Mouse (Mus musculus) kidney, embryonic 15.5 days (tissue): ENCODE measurements around the gene Mpc1. TPM values are rescaled to one million over a fixed set of nuclear protein-coding genes. Genes with fewer than 3 reads are reported as not detected.

Source experiments
- ATAC-seq: fragments of 200-750 bp; cut with Nextera tagmentation; replicated peaks from 2 replicates; pipeline ENCODE4 v1.8.0; 2017; ENCODE audit warnings: moderate TSS enrichment; ENCODE audit not compliant: low FRiP score
- H3K27ac ChIP-seq: fragments of 300-500 bp; sonication (generic); 2 replicates; pipeline ENCODE4 v1.5.1; 2015; ENCODE audit warnings: mild to moderate bottlenecking, inconsistent platforms
- H3K27me3 ChIP-seq: fragments of 300-500 bp; sonication (generic); 2 replicates; pipeline ENCODE4 v1.6.1; 2015; ENCODE audit warnings: inconsistent platforms
- H3K36me3 ChIP-seq: fragments of 300-500 bp; sonication (generic); 2 replicates; pipeline ENCODE4 v1.6.1; 2015; ENCODE audit warnings: inconsistent platforms
- H3K4me1 ChIP-seq: fragments of 300-500 bp; sonication (generic); 2 replicates; pipeline ENCODE4 v1.6.1; 2015; ENCODE audit warnings: inconsistent platforms
- H3K4me2 ChIP-seq: fragments of 300-500 bp; sonication (generic); 2 replicates; pipeline ENCODE4 v1.6.1; 2015; ENCODE audit warnings: moderate library complexity, mild to moderate bottlenecking, inconsistent platforms
- H3K4me3 ChIP-seq: fragments of 300-500 bp; sonication (generic); replicated peaks from 2 replicates; pipeline ENCODE4 v1.5.1; 2015; ENCODE audit warnings: mild to moderate bottlenecking, inconsistent platforms
- H3K9ac ChIP-seq: fragments of 300-500 bp; sonication (generic); 2 replicates; pipeline ENCODE4 v1.6.1; 2015; ENCODE audit warnings: mild to moderate bottlenecking, inconsistent platforms
- H3K9me3 ChIP-seq: fragments of 300-500 bp; sonication (generic); replicated peaks from 2 replicates; pipeline ENCODE4 v1.6.1; 2016; ENCODE audit warnings: inconsistent platforms
- WGBS: fragments of 180-500 bp; shearing (Covaris S2); methylation state at CpG from one replicate; pipeline ENCODE4 v1.1.7; 2015; ENCODE audit warnings: mixed read lengths; 5-methylcytosine and 5-hydroxymethylcytosine counted together
- polyA plus RNA-seq: library from polyadenylated mRNA; unstranded; fragments of >200 nt; fragmentation: Nextera tagmentation; extraction: Ambion mirVana; gene quantifications from 2 replicates; pipeline ENCODE4 v1.2.1, GENCODE M21; 2015

Gene Mpc1
- polyA plus RNA-seq, 1 experiment from 2014 or later, result 165 TPM

DNA sequence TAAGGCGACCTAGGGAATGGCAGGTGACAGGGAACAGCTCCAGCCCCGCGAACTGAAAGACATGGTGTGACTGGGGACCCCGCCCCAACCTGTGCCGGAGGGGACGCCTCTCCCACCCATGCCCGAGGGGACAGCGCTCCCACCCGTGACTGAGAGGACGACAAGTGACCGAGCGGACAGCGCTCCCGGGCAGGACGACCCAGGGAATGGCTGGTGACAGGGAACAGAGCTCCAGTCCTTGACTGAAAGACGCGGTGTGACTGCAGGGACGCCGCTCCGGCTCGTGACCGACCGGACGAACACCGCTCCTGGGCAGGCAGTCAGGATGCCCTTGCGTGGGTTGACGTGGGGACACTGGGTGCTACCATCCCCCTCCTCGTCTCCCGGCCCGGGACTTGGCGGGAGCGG is 1.6 kb downstream of the Mpc1 start:
- ATAC-seq, result no peak; the same call in none of the 2 replicates
- Histone ChIP-seq H3K4me1 (peaks cover 18% of the 10 kb centered on the region), H3K27me3 (no peaks in the 10 kb centered on the region), H3K4me3 (peak overlapping the region; percentile 79), H3K9ac (peak overlapping the region; percentile 81), H3K9me3 (no peaks in the 10 kb centered on the region), H3K27ac (peak overlapping the region; percentile 95), H3K4me2 (peak overlapping the region; percentile 90), H3K36me3 (peaks cover under 1% of the 10 kb centered on the region; the same call in 1 of the 2 replicates)
- WGBS, result 0% methylated on average over 32 of the region's 32 CpGs

DNA sequence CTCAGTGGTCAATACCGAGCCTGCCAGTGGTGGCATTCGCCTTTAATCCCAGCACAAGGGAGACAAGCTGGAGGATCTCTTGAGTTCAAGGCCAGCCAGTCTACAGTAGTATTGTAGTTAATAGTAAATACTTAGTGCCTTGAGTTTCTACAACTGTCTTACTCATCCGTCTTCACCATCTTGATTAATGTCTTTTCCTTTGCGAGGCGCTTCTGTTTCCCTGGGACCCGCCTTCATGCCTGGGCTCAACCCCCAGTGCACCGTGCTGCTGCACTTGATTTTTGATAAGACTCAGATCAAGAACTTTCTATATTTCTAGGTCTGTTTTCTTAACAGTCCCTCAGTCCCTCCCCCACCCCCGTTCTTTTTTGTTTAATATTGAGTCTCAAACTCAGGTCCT is 2.4 kb downstream of the Mpc1 start:
- peaks cover 18% of the 10 kb centered on the region for H3K4me1 ChIP-seq
- H3K27me3 ChIP-seq, result no peaks in the 10 kb centered on the region
- peak overlapping the region; percentile 79 for H3K4me3 ChIP-seq
- H3K9me3 ChIP-seq, result no peaks in the 10 kb centered on the region
- no peak for ATAC-seq
- H3K27ac ChIP-seq, result no peak overlapping the region
- peaks cover 8% of the 10 kb centered on the region; the same call in 1 of the 2 replicates for H3K36me3 ChIP-seq
- no peak overlapping the region for H3K9ac ChIP-seq
- 32% methylated on average over 8 of the region's 8 CpGs for WGBS
- peak overlapping the region; percentile 90 for H3K4me2 ChIP-seq

GRCm38 (mm10) chr17:8286987-8287386 is 4.3 kb downstream of the Mpc1 start:
- peaks cover 14% of the 10 kb centered on the region; the same call in 1 of the 2 replicates for H3K36me3 ChIP-seq
- peaks cover 18% of the 10 kb centered on the region for H3K4me1 ChIP-seq
- H3K9ac ChIP-seq, result no peak overlapping the region
- no peak overlapping the region for H3K27ac ChIP-seq
- no peaks in the 10 kb centered on the region for H3K9me3 ChIP-seq
- no peaks in the 10 kb centered on the region for H3K27me3 ChIP-seq
- no peak for ATAC-seq
- WGBS, result 88% methylated on average over 4 of the region's 4 CpGs
- H3K4me3 ChIP-seq, result no peak overlapping the region
- no peak overlapping the region for H3K4me2 ChIP-seq

DNA sequence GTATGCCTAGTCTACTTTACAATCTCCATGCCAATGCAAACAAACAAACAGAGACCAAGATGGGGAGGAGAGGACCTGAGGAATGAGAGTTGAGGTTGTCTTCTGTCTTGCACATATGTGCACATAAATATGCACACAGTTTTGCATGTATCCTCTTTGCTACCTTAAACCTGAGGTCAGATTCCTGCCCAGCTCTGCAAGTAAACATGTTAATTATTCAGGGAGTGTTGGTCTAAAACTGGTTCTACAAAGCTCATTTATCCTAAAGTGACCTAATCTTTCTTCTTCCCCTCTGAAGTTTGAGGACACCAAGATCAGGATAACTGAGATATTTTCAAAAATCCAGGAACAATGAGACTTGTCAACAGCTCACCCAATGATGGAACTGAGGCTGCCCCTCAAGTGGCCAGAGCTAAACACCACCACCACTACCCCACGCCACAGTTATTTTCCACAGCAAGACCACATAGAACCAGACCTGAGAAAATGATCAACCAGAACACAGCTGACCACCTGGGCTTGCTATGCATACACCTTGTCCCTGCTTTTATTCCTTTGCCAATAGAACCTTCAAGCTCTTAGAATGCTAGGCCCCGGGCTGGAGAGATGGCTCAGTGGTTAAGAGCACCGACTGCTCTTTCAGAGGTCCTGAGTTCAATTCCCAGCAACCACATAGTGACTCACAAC is 7.4 kb downstream of the Mpc1 start:
- Histone ChIP-seq H3K4me2 (no peak overlapping the region), H3K9ac (no peak overlapping the region), H3K9me3 (no peaks in the 10 kb centered on the region), H3K4me3 (no peak overlapping the region), H3K36me3 (peaks cover 19% of the 10 kb centered on the region; the same call in 1 of the 2 replicates), H3K27ac (no peak overlapping the region), H3K27me3 (no peaks in the 10 kb centered on the region), H3K4me1 (peaks cover 2% of the 10 kb centered on the region)
- 90% methylated on average over 3 of the region's 3 CpGs for WGBS
- no peak for ATAC-seq

GRCm38 (mm10) chr17:8290736-8291135 is 8.0 kb downstream of the Mpc1 start:
- Histone ChIP-seq H3K27me3 (no peaks in the 10 kb centered on the region), H3K4me3 (no peak overlapping the region), H3K9ac (no peak overlapping the region), H3K9me3 (no peaks in the 10 kb centered on the region), H3K36me3 (peaks cover 19% of the 10 kb centered on the region; the same call in 1 of the 2 replicates), H3K4me1 (no peaks in the 10 kb centered on the region), H3K27ac (no peak overlapping the region), H3K4me2 (no peak overlapping the region)
- no peak for ATAC-seq

DNA sequence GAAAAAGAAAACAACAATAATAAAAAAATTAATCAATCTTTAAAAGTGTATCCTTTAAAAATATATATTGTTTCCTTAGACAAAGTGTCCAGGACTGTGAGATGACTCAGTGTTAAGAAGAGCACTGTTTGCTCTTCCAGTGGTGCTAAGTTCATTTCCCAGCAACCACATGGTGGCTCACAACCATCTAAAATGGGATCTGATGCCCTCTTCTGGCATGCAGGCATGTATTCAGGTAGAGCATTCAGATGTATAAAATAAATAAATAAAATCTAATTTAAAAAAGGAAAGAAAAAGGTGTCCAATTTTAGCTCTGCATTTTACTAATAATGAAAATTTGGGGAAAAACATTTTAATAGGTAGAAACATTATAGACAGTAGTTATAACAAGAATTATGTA is 13.1 kb downstream of the Mpc1 start:
- ATAC-seq, result no peak
- Histone ChIP-seq H3K9ac (no peak overlapping the region), H3K27ac (no peak overlapping the region), H3K27me3 (no peaks in the 10 kb centered on the region), H3K9me3 (no peaks in the 10 kb centered on the region), H3K36me3 (0 out of 2 replicates have a peak, but pooled peaks cover 16% of the 10 kb centered on the region), H3K4me1 (no peaks in the 10 kb centered on the region), H3K4me2 (no peak overlapping the region), H3K4me3 (no peak overlapping the region)

- Histone ChIP-seq H3K36me3 (0 out of 2 replicates have a peak, but pooled peaks cover 15% of the 10 kb centered on the region), H3K9ac (no peak overlapping the region), H3K4me1 (no peaks in the 10 kb centered on the region), H3K9me3 (no peaks in the 10 kb centered on the region), H3K27ac (no peak overlapping the region), H3K4me2 (no peak overlapping the region), H3K4me3 (no peak overlapping the region), H3K27me3 (no peaks in the 10 kb centered on the region)
- ATAC-seq, result no peak
- 89% methylated on average over 9 of the region's 9 CpGs for WGBS
These were observed 13.7 kb downstream of the Mpc1 start for GRCm38 (mm10) chr17:8296313-8296844.

- 78% methylated on average over 5 of the region's 5 CpGs for WGBS
- H3K4me2 ChIP-seq, result no peak overlapping the region
- no peak for ATAC-seq
These were observed 15.0 kb downstream of the Mpc1 start for GRCm38 (mm10) chr17:8297746-8298145.

DNA sequence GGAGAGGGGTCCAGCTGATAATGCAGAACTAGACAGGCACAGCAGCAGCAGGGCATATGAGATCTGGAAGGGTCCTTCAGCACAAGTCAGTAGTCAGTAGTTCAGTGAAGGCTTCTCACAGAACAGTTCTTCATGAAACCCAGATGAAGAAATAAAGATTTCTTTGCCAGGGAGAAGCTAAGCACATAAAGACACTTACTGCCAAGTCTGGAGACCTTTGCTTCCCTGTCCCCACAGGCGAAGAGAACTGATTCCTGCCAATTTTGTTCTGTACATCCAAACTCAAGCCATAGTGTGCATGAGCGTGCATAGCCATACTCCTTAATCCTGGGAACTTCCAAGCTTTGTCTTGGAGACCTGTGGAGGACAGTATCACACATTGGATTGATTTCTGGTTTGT is 15.6 kb downstream of the Mpc1 start:
- ATAC-seq, result no peak
- Histone ChIP-seq H3K27ac (no peak overlapping the region), H3K4me3 (no peak overlapping the region), H3K9ac (no peak overlapping the region), H3K4me2 (no peak overlapping the region), H3K4me1 (no peaks in the 10 kb centered on the region), H3K27me3 (no peaks in the 10 kb centered on the region), H3K36me3 (0 out of 2 replicates have a peak, but pooled peaks cover 15% of the 10 kb centered on the region), H3K9me3 (no peaks in the 10 kb centered on the region)
- 90% methylated on average over 2 of the region's 2 CpGs for WGBS

More at GRCm38 (mm10) chr17:8297746-8298145, 15.0 kb downstream of the Mpc1 start:
- no peak overlapping the region for H3K4me3 ChIP-seq
- 0 out of 2 replicates have a peak, but pooled peaks cover 15% of the 10 kb centered on the region for H3K36me3 ChIP-seq
- H3K27me3 ChIP-seq, result no peaks in the 10 kb centered on the region
- H3K9ac ChIP-seq, result no peak overlapping the region
- H3K4me1 ChIP-seq, result no peaks in the 10 kb centered on the region
- no peaks in the 10 kb centered on the region for H3K9me3 ChIP-seq
- H3K27ac ChIP-seq, result no peak overlapping the region

GRCm38 (mm10) chr17:8299524-8299923 is 16.8 kb downstream of the Mpc1 start:
- H3K27ac ChIP-seq, result no peak overlapping the region
- H3K4me2 ChIP-seq, result no peak overlapping the region
- H3K27me3 ChIP-seq, result no peaks in the 10 kb centered on the region
- no peak overlapping the region for H3K4me3 ChIP-seq
- no peaks in the 10 kb centered on the region for H3K4me1 ChIP-seq
- 0 out of 2 replicates have a peak, but pooled peaks cover 13% of the 10 kb centered on the region for H3K36me3 ChIP-seq
- no peaks in the 10 kb centered on the region for H3K9me3 ChIP-seq
- no peak for ATAC-seq
- H3K9ac ChIP-seq, result no peak overlapping the region

DNA sequence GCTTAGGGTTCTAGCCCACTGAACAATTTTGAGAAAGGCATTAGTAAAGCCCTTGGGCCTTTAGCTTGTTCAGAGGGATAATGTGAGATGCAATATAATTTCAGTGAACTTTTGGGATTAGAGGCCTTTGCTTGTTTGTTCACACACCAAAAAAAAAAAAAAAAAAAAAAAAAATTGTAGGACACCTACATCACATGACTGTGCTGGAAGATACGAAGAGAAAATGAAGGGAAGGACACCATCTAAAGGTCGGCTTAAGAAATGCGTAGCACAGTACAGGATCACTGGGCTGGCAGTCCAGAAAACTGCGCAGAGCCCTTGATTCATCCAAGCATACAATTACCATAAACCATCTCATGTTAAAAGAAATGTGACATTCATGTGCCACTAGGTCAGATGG is 18.8 kb downstream of the Mpc1 start:
- Histone ChIP-seq H3K9ac (no peak overlapping the region), H3K4me2 (no peak overlapping the region), H3K27me3 (no peaks in the 10 kb centered on the region), H3K36me3 (0 out of 2 replicates have a peak, but pooled peaks cover 10% of the 10 kb centered on the region), H3K4me1 (no peaks in the 10 kb centered on the region), H3K4me3 (no peak overlapping the region), H3K9me3 (no peaks in the 10 kb centered on the region), H3K27ac (no peak overlapping the region)
- ATAC-seq, result no peak
- 80% methylated on average over 4 of the region's 4 CpGs for WGBS

DNA sequence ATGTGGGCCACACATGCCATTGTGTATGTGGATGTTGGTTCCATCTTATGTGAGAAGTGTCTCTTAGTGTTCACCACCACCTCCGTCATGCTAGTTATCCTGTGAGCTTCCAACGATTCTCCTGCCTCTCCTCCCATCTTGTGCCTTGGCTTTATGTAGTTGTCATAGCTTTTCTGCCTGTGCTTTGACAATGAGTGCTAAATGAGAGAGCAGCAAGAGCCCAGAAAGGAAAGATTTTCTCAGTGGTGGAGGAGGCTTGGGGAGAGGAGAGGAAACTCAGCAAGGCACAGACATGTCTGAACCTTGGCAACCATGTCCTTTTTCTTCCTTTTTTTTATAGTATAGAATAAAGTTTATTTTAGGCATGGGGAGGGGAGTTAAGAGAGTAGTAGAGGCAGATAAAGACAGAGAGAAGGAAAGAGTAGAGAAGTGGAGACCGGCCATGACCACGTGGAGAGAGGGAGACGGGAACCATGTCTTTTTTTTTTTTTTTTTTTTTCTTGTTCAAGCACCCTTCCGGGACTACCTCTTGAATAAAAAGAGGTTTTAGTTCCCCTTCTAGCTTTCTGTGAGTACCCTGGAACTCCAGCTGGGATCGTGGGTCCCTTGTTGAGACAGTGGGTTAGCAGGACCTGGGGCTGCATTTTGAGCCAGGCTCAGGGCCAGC is 20.2 kb downstream of the Mpc1 start:
- WGBS, result 80% methylated on average over 7 of the region's 7 CpGs
- ATAC-seq, result no peak
- Histone ChIP-seq H3K9ac (no peak overlapping the region), H3K4me3 (no peak overlapping the region), H3K9me3 (no peaks in the 10 kb centered on the region), H3K4me1 (no peaks in the 10 kb centered on the region), H3K27me3 (no peaks in the 10 kb centered on the region), H3K4me2 (no peak overlapping the region), H3K27ac (no peak overlapping the region), H3K36me3 (0 out of 2 replicates have a peak, but pooled peaks cover 10% of the 10 kb centered on the region)
